Mouse (Mus musculus): ENCODE measurements around the gene Dcaf1. TPM values are rescaled to one million over a fixed set of nuclear protein-coding genes. Genes with fewer than 3 reads are reported as not detected.
A peak's percentile ranks its signal among the peaks of the same experiment; 100 is the strongest.

The Dcaf1 gene
- polyA plus RNA-seq, 1 experiment: 5.1 TPM

DNA sequence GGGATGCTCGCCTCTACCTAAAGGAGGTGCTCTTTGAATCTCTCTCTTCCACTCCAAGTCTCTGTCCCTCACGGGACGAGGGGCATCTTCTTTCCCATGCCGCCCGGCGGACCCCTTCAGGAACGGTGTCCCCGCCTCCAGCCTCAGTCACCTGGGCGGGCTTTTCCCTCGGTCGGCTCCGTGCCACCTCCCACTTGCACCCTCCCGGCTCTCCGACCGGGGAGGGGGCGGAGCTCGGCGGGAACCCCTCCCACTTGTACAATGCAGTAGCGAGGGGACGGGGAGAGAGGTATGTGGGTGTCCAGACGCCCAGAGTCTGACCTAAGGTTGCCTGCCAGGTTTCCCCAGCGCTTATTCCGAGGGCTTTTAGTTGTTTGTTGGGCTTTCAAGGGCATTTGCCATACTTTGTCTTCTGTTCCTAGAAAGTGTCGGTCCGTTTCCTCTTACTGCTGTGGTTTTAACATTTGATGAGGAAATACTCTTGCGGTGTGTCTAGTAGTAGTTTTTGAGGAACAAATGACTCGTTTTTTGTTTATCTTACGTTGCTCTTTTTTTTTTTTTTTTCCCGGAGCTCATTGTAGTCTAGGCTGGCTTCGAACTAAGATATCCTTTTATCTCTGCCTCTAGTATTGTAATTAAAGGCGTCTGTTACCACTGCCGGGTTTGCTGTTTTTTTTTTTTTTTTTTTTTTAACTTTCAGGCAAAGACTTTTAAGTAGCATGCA, 869 bp downstream of the Dcaf1 start:
- TF ChIP-seq GATA1 (IDR thresholded peaks at IDR 0.05; ENCODE audit: low read length): no peak

DNA sequence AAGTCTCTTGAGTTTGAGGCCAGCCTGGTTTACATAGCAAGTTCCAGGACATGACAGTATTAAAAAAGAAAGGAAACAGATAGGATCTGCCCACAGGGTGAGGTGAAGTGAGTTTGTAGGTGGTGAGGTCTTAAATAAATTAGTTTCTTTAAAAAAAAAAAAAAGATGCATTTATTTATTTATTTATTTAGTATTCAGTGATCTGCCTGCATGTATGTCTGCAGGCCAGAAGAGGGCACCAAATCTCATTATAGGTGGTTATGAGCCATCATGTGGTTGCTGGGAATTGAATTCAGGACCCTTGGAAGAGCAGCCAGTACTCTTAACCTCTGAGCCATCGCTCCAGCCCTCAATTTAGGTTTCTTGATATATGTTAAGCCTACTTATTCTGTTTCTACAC, 18.9 kb downstream of the Dcaf1 start:
- TF ChIP-seq GATA1 (IDR thresholded peaks at IDR 0.05; ENCODE audit: low read length): no peak

- TF ChIP-seq GATA1 (IDR thresholded peaks at IDR 0.05; ENCODE audit: low read length): no peak
These were observed 21.1 kb downstream of the Dcaf1 start for GRCm38 (mm10) chr9:106842800-106843199.

- no peak for TF ChIP-seq GATA1 (IDR thresholded peaks at IDR 0.05; ENCODE audit: low read length)
These were observed 35.0 kb downstream of the Dcaf1 start for GRCm38 (mm10) chr9:106856664-106857063.

GRCm38 (mm10) chr9:106858036-106858435, 36.4 kb downstream of the Dcaf1 start:
- peak; percentile 72 for TF ChIP-seq GATA1 (IDR thresholded peaks at IDR 0.05; ENCODE audit: low read length)

GRCm38 (mm10) chr9:106874216-106874615, 52.5 kb downstream of the Dcaf1 start:
- TF ChIP-seq GATA1 (IDR thresholded peaks at IDR 0.05; ENCODE audit: low read length): no peak

DNA sequence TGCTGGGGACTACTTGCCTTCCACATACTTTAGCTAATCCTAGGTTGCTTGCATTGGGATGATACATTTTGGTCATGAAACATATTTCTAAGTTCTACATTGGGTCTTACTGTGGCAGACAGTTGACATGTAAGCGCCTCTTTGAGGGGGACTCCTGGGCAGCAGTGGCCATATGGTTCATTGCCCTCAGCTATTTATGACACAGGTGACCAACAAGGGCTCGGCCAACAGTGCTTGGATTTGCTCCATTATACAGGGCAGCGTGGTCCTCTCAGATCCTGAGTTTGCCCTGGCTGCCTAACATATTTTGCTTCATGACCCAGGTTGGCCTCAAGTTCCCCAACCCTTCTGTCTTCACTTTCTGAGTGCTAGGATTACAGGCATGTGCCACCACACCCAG, 55.0 kb downstream of the Dcaf1 start:
- TF ChIP-seq GATA1 (IDR thresholded peaks at IDR 0.05; ENCODE audit: low read length): no peak

GRCm38 (mm10) chr9:106879471-106879870, 57.8 kb downstream of the Dcaf1 start:
- no peak for TF ChIP-seq GATA1 (IDR thresholded peaks at IDR 0.05; ENCODE audit: low read length)

DNA sequence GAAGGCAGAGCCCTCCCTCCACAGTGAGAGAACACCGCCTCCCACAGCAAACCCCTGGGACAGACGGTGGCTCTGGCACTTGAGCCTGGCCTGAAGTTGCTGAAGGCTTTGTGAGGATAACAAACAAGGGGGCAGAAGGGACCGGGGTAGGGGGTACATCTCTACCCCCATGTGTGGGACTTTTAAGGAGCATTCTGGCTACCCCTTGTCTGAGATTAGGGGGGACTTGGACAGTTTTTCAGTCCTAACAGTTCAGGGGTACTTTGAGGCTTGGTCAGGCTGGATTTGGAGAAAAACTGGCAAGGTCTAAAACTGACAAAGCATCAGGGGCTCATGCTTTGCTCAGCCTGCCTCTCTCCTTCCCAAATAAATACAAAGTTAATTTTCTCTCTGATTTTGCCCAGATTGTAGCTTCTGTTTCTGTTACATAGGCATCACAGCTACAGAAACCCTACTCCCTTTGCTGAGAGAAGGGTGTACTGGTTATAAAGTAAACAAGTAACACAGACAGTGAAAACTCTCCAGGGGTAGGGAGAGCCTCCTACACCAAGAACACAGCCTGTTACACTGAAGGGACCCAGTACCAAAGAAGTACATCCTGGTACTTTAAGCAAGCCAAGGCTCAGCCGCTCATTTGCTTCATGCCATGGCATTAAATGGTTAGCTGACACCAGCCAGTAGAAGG, 59.5 kb downstream of the Dcaf1 start:
- TF ChIP-seq GATA1 (IDR thresholded peaks at IDR 0.05; ENCODE audit: low read length): no peak

- no peak for TF ChIP-seq GATA1 (IDR thresholded peaks at IDR 0.05; ENCODE audit: low read length)
These were observed 60.5 kb downstream of the Dcaf1 start for GRCm38 (mm10) chr9:106882176-106882575.

- no peak for TF ChIP-seq GATA1 (IDR thresholded peaks at IDR 0.05; ENCODE audit: low read length)
These were observed 61.4 kb downstream of the Dcaf1 start for GRCm38 (mm10) chr9:106883085-106883484.

GRCm38 (mm10) chr9:106884306-106884705, 62.6 kb downstream of the Dcaf1 start:
- TF ChIP-seq GATA1 (IDR thresholded peaks at IDR 0.05; ENCODE audit: low read length): no peak

GRCm38 (mm10) chr9:106884996-106885900, 63.6 kb downstream of the Dcaf1 start:
- no peak for TF ChIP-seq GATA1 (IDR thresholded peaks at IDR 0.05; ENCODE audit: low read length)

GRCm38 (mm10) chr9:106885901-106886731, 64.4 kb downstream of the Dcaf1 start:
- TF ChIP-seq GATA1 (IDR thresholded peaks at IDR 0.05; ENCODE audit: low read length): no peak

Measured in G1E-ER4 (cell line).